Mouse (Mus musculus) liver, embryonic 11.5 days (tissue): ENCODE results near the gene Nefh. TPM values are rescaled to one million over a fixed set of nuclear protein-coding genes. Genes with fewer than 3 reads are reported as not detected.
A peak's percentile ranks its signal among the peaks of the same experiment; 100 is the strongest.

Experiments used
- ATAC-seq: fragments of 200-750 bp; cut with Nextera tagmentation; replicated peaks from 2 replicates; pipeline ENCODE4 v1.8.0; 2017; ENCODE audit warnings: moderate number of reproducible peaks, mild to moderate bottlenecking, moderate TSS enrichment, moderate library complexity; ENCODE audit not compliant: low FRiP score
- DNase-seq: peaks from one replicate; pipeline ENCODE4 v3.0.0-alpha.2; 2017; ENCODE audit warnings: low spot score
- H3K27ac ChIP-seq: fragments of 300-500 bp; sonication (generic); 2 replicates; pipeline ENCODE4 v1.5.1; 2014; ENCODE audit warnings: mild to moderate bottlenecking, low read depth, low read length, control low read depth
- H3K27me3 ChIP-seq: fragments of 300-500 bp; sonication (generic); replicated peaks from 2 replicates; pipeline ENCODE4 v1.6.1; 2014; ENCODE audit warnings: low read length, mixed read lengths; ENCODE audit not compliant: control insufficient read depth, insufficient read depth
- H3K36me3 ChIP-seq: fragments of 300-500 bp; sonication (generic); 2 replicates; pipeline ENCODE4 v1.6.1; 2014; ENCODE audit warnings: mild to moderate bottlenecking, low read length, moderate library complexity, mixed read lengths; ENCODE audit not compliant: control insufficient read depth, insufficient read depth
- H3K4me1 ChIP-seq: fragments of 300-500 bp; sonication (generic); replicated peaks from 2 replicates; pipeline ENCODE4 v1.6.1; 2014; ENCODE audit warnings: low read length, mixed read lengths; ENCODE audit not compliant: control insufficient read depth, insufficient read depth
- H3K4me2 ChIP-seq: fragments of 300-500 bp; sonication (generic); 2 replicates; pipeline ENCODE4 v1.6.1; 2014; ENCODE audit warnings: mild to moderate bottlenecking, control low read depth, moderate library complexity
- H3K4me3 ChIP-seq: fragments of 300-500 bp; sonication (generic); 2 replicates; pipeline ENCODE4 v1.5.1; 2014; ENCODE audit warnings: low read depth, low read length, control low read depth
- H3K9ac ChIP-seq: fragments of 300-500 bp; sonication (generic); 2 replicates; pipeline ENCODE4 v1.6.1; 2014; ENCODE audit warnings: low read depth, low read length, control low read depth
- H3K9me3 ChIP-seq: fragments of 300-500 bp; sonication (generic); 2 replicates; pipeline ENCODE4 v1.6.1; 2016; ENCODE audit warnings: low read length, inconsistent platforms, mixed read lengths; ENCODE audit not compliant: control insufficient read depth
- WGBS: fragments of 180-500 bp; shearing (Covaris S2); extraction: QIAGEN DNeasy Blood & Tissue Kit; methylation state at CpG from one replicate; pipeline ENCODE4 v1.1.7; 2014; 5-methylcytosine and 5-hydroxymethylcytosine counted together
- polyA plus RNA-seq: library from polyadenylated mRNA; unstranded; fragments of >200 nt; fragmentation: Nextera tagmentation; extraction: Ambion mirVana; gene quantifications from 2 replicates; pipeline ENCODE4 v1.2.1, GENCODE M21; 2014

Nefh gene
- polyA plus RNA-seq, 1 experiment from 2014 or later: 1.1 TPM

- no peaks in the 10 kb centered on the region for H3K36me3 ChIP-seq
- H3K4me2 ChIP-seq: peak overlapping the region; percentile 30
- peak overlapping the region; percentile 81 for H3K27ac ChIP-seq
- ATAC-seq (peak; percentile 87), DNase-seq (no peak)
- no peak overlapping the region for H3K9ac ChIP-seq
- H3K4me1 ChIP-seq: peaks cover 21% of the 10 kb centered on the region
- no peaks in the 10 kb centered on the region for H3K27me3 ChIP-seq
- no peaks in the 10 kb centered on the region for H3K9me3 ChIP-seq
- H3K4me3 ChIP-seq: no peak overlapping the region
- 36% methylated on average over 2 of the region's 2 CpGs for WGBS
Measured at GRCm38 (mm10) chr11:4967549-4967948, 19.7 kb upstream of the Nefh start.

- DNase-seq (no peak), ATAC-seq (peak; percentile 88)
- Histone ChIP-seq H3K36me3 (no peaks in the 10 kb centered on the region), H3K27me3 (no peaks in the 10 kb centered on the region), H3K4me3 (no peak overlapping the region), H3K4me1 (peaks cover 21% of the 10 kb centered on the region), H3K9me3 (no peaks in the 10 kb centered on the region), H3K4me2 (peak overlapping the region; percentile 30), H3K9ac (0 out of 2 replicates have a peak overlapping the region, but pooled peaks have one; percentile 28), H3K27ac (peak overlapping the region; percentile 81)
- WGBS: 34% methylated on average over 5 of the region's 5 CpGs
Measured at GRCm38 (mm10) chr11:4966888-4967287, 19.0 kb upstream of the Nefh start.

GRCm38 (mm10) chr11:4966325-4966724 is 18.5 kb upstream of the Nefh start:
- Histone ChIP-seq H3K9me3 (no peaks in the 10 kb centered on the region), H3K4me1 (peaks cover 21% of the 10 kb centered on the region), H3K27ac (peak overlapping the region; percentile 81; the same call in 1 of the 2 replicates), H3K36me3 (no peaks in the 10 kb centered on the region), H3K9ac (0 out of 2 replicates have a peak overlapping the region, but pooled peaks have one; percentile 28), H3K27me3 (no peaks in the 10 kb centered on the region), H3K4me3 (no peak overlapping the region), H3K4me2 (no peak overlapping the region)
- WGBS: 59% methylated on average over 2 of the region's 2 CpGs
- ATAC-seq (no peak), DNase-seq (no peak)

DNA sequence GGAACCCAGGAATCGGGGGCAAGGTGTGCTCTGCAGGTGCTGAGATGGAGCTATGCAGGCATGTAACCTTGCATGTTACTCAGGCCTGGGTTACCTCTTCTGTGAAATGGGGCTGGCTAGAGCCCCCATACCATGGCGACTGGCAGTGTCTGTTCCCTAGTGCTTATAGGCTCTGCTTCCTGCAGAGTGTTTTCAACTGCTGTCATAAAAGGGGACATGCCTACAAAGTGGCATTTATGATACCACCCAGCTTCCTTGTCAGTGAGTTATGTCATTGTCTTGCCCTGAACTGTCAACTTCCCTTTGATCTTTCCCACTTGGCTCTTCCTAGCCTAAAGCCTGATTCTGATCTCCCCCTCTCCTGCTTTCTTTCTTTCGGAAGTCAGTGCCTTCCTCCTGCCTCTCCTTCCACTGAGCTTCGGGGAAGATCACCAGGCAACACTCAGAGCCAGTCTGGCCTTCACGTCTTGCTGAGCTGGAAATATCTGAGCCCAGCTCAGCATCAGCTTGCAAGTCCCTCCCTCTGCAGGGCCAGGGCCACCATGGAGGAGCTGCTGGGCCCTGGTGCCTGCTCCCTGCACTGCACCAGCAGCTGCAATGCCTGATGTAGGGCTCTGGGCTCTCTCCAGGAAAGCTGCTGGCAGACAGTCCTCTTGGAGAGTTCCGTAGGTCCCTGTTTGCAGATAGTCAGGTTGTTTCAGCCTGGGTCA is 15.4 kb upstream of the Nefh start:
- Histone ChIP-seq H3K4me2 (no peak overlapping the region), H3K4me3 (no peak overlapping the region), H3K9me3 (no peaks in the 10 kb centered on the region), H3K4me1 (peaks cover 16% of the 10 kb centered on the region), H3K27ac (no peak overlapping the region), H3K9ac (no peak overlapping the region), H3K36me3 (no peaks in the 10 kb centered on the region), H3K27me3 (no peaks in the 10 kb centered on the region; the same call in 1 of the 2 replicates)
- WGBS: 50% methylated on average over 6 of the region's 6 CpGs
- ATAC-seq: no peak
- no peak for DNase-seq

GRCm38 (mm10) chr11:4953918-4954317 is 6.1 kb upstream of the Nefh start:
- H3K4me1 ChIP-seq: 0 out of 2 replicates have a peak, but pooled peaks cover 4% of the 10 kb centered on the region
- no peak for ATAC-seq
- WGBS: 4% methylated on average over 8 of the region's 8 CpGs
- H3K9me3 ChIP-seq: no peaks in the 10 kb centered on the region
- H3K9ac ChIP-seq: no peak overlapping the region
- H3K4me2 ChIP-seq: no peak overlapping the region
- DNase-seq: no peak
- H3K27me3 ChIP-seq: peaks cover 69% of the 10 kb centered on the region
- H3K27ac ChIP-seq: no peak overlapping the region
- no peak overlapping the region for H3K4me3 ChIP-seq
- H3K36me3 ChIP-seq: no peaks in the 10 kb centered on the region

DNA sequence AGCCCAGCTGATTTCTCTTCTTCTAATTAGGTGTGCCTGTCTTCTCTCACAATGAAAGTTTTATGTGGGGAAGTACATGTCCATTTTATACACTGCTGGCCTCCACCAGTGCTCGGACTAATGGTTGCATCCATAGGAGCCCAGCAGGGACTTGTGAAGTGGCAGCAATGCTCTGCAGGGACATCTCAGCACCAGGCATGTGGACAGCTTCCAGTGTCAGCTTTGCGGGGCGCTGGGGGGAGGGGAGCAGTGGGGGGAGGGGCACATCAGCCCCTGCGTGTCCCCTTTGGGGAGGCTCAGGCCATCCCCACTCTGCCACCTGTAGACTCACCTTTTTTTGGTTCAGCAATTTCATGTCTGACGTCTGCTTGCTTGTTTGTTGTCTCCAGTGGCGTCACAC is 5.5 kb upstream of the Nefh start:
- H3K4me2 ChIP-seq: no peak overlapping the region
- no peak overlapping the region for H3K4me3 ChIP-seq
- DNase-seq: no peak
- H3K36me3 ChIP-seq: no peaks in the 10 kb centered on the region
- peaks cover 75% of the 10 kb centered on the region for H3K27me3 ChIP-seq
- 6% methylated on average over 6 of the region's 6 CpGs for WGBS
- H3K4me1 ChIP-seq: 0 out of 2 replicates have a peak, but pooled peaks cover 4% of the 10 kb centered on the region
- ATAC-seq: no peak
- H3K27ac ChIP-seq: no peak overlapping the region
- no peaks in the 10 kb centered on the region for H3K9me3 ChIP-seq
- no peak overlapping the region for H3K9ac ChIP-seq

- WGBS: 6% methylated on average over 23 of the region's 23 CpGs
- Histone ChIP-seq H3K4me3 (no peak overlapping the region), H3K9me3 (no peaks in the 10 kb centered on the region), H3K27me3 (peaks cover 92% of the 10 kb centered on the region), H3K9ac (no peak overlapping the region), H3K4me2 (no peak overlapping the region), H3K4me1 (peaks cover 18% of the 10 kb centered on the region), H3K27ac (no peak overlapping the region), H3K36me3 (no peaks in the 10 kb centered on the region)
- ATAC-seq (no peak; the same call in 1 of the 2 replicates), DNase-seq (peak; percentile 80)
Measured at GRCm38 (mm10) chr11:4949256-4950044, 1.6 kb upstream of the Nefh start.

GRCm38 (mm10) chr11:4948792-4949191 is 928 bp upstream of the Nefh start:
- Histone ChIP-seq H3K9me3 (no peaks in the 10 kb centered on the region), H3K27me3 (peaks cover 90% of the 10 kb centered on the region), H3K9ac (no peak overlapping the region), H3K4me3 (no peak overlapping the region), H3K36me3 (no peaks in the 10 kb centered on the region), H3K4me2 (no peak overlapping the region), H3K4me1 (peaks cover 15% of the 10 kb centered on the region), H3K27ac (no peak overlapping the region)
- WGBS: 35% methylated on average over 8 of the region's 8 CpGs
- ATAC-seq: no peak
- no peak for DNase-seq
